Mouse (Mus musculus) stomach, embryonic 14.5 days (tissue): ENCODE results near the gene Cavin2. TPM values are rescaled to one million over a fixed set of nuclear protein-coding genes. Genes with fewer than 3 reads are reported as not detected.

Experiments used
- ATAC-seq: fragments of 200-750 bp; cut with Nextera tagmentation; 2 replicates; pipeline ENCODE4 v1.8.0; 2017; ENCODE audit warnings: low read depth, moderate TSS enrichment; ENCODE audit not compliant: insufficient number of reproducible peaks, insufficient read depth, low FRiP score
- H3K27ac ChIP-seq: fragments of 300-500 bp; sonication (generic); 2 replicates; pipeline ENCODE4 v1.5.1; 2014; ENCODE audit warnings: mild to moderate bottlenecking, low read length, moderate library complexity, mixed read lengths
- H3K27me3 ChIP-seq: fragments of 300-500 bp; sonication (generic); 2 replicates; pipeline ENCODE4 v1.6.1; 2014; ENCODE audit warnings: low read length, control low read depth, mixed read lengths; ENCODE audit not compliant: control insufficient read depth, insufficient read depth
- H3K36me3 ChIP-seq: fragments of 300-500 bp; sonication (generic); 2 replicates; pipeline ENCODE4 v1.6.1; 2014; ENCODE audit warnings: mild to moderate bottlenecking, control low read depth, low read length, moderate library complexity, mixed read lengths; ENCODE audit not compliant: control insufficient read depth, insufficient read depth
- H3K4me1 ChIP-seq: fragments of 300-500 bp; sonication (generic); 2 replicates; pipeline ENCODE4 v1.6.1; 2014; ENCODE audit warnings: low read length, control low read depth, mixed read lengths; ENCODE audit not compliant: control insufficient read depth, insufficient read depth
- H3K4me2 ChIP-seq: fragments of 300-500 bp; sonication (generic); replicated peaks from 2 replicates; pipeline ENCODE4 v1.6.1; 2014; ENCODE audit warnings: low read depth, low read length, control low read depth
- H3K4me3 ChIP-seq: fragments of 300-500 bp; sonication (generic); 2 replicates; pipeline ENCODE4 v1.5.1; 2014; ENCODE audit warnings: low read depth, low read length, control low read depth
- H3K9ac ChIP-seq: fragments of 300-500 bp; sonication (generic); replicated peaks from 2 replicates; pipeline ENCODE4 v1.6.1; 2014; ENCODE audit warnings: low read depth, mild to moderate bottlenecking, control low read depth, low read length, moderate library complexity, mixed read lengths
- H3K9me3 ChIP-seq: fragments of 300-500 bp; sonication (generic); 2 replicates; pipeline ENCODE4 v1.6.1; 2016; ENCODE audit warnings: low read depth, low read length, control low read depth; ENCODE audit not compliant: control insufficient read depth
- WGBS: fragments of 180-500 bp; shearing (Covaris S2); extraction: QIAGEN DNeasy Blood & Tissue Kit; methylation state at CpG from one replicate; pipeline ENCODE4 v1.1.7; 2014; 5-methylcytosine and 5-hydroxymethylcytosine counted together
- polyA plus RNA-seq: library from polyadenylated mRNA; unstranded; fragments of >200 nt; fragmentation: Nextera tagmentation; extraction: Ambion mirVana; gene quantifications from 2 replicates; pipeline ENCODE4 v1.2.1, GENCODE M21; 2014

Gene Cavin2
- 88.5 and 94.3 TPM in 2 replicates for polyA plus RNA-seq

DNA sequence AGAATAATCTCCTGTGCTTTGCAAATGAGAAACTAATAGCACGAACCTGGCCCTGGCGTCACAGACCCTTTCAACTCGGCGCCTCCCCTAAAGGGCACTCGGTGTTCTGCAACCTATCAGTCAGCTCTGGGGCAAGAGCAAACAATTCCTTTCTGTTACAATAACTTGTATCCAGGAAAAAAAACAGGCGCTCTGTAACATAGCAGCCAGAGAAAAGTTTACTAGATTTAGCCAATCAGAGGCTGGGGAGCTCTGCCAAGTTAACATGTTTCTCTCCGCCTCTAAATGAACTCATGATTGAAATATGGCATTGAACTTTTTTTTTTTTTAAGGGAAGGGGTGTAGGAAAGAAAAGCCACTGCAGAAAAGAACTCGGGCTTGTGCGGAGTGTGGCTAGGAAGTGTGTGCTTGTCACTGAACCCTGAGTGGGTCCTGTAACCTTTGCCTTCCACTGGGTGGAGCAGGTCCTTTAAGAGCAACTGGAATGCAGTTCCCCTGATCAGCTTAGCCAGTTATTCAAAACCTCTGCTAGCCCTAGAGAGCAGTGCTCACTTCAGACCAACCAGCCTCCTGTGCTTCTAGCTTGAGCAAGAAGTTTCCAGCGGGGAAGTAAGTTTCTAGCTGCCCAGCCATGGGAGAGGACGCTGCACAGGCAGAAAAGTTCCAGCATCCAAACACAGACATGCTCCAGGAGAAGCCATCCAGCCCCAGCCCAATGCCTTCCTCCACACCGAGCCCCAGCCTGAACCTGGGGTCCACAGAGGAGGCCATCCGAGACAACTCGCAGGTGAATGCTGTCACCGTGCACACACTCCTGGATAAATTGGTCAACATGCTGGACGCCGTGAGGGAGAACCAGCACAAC is at the start of gene Cavin2:
TSS of gene Cavin2 (plus strand) at position 372 of the 865 bp plus-strand sequence.
- no peaks in the 10 kb centered on the region for H3K27me3 ChIP-seq
- ATAC-seq = peak; percentile 88
- no peaks in the 10 kb centered on the region for H3K9me3 ChIP-seq
- H3K4me3 ChIP-seq = peak within 1 kb of the TSS; percentile 35
- 24% methylated on average over 17 of the region's 17 CpGs for WGBS
- peak within 1 kb of the TSS; percentile 62 for H3K4me2 ChIP-seq
- peak within 1 kb of the TSS; percentile 98 for H3K27ac ChIP-seq
- no peaks in the 10 kb centered on the region for H3K36me3 ChIP-seq
- peaks cover 13% of the 10 kb centered on the region; the same call in 1 of the 2 replicates for H3K4me1 ChIP-seq
- peak within 1 kb of the TSS; percentile 59 for H3K9ac ChIP-seq

DNA sequence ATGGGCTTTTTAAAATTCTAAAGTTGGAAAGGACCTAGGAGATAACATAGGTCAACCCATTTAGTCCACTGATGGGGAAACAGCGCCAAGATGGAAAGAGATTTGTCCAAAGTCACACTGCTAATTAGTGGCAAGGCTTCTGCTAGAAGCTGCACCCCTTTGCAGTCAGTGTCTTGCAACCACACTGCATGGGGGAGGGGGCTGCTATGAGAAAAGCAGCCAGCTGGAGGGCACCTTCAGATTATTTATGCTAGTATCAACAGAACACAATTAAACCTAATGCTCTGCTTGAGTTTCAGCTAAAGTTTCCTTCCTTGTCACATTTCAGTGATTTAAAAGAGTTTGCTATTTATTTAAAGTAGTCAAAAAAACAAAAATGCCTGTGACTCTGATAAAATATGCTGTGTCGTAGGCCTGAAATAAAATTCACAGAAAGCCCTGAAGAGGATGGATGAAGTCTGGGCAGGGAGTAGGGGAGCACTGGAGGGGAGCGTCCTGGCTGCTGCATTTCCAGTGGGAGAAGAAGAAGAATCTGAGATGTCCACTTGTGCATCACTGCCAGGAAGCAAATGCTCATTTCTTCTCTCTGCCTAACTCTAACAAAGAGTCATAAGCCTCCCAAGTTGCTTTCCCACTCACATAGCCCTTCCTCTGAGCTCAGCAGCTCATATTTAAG is 47.5 kb upstream of the Cavin2 start:
- Histone ChIP-seq H3K27ac (no peak overlapping the region), H3K4me1 (no peaks in the 10 kb centered on the region), H3K36me3 (no peaks in the 10 kb centered on the region), H3K4me2 (no peak overlapping the region), H3K9ac (no peak overlapping the region), H3K4me3 (no peak overlapping the region), H3K9me3 (no peaks in the 10 kb centered on the region), H3K27me3 (no peaks in the 10 kb centered on the region)
- ATAC-seq = no peak
- 66% methylated on average over 3 of the region's 3 CpGs for WGBS

DNA sequence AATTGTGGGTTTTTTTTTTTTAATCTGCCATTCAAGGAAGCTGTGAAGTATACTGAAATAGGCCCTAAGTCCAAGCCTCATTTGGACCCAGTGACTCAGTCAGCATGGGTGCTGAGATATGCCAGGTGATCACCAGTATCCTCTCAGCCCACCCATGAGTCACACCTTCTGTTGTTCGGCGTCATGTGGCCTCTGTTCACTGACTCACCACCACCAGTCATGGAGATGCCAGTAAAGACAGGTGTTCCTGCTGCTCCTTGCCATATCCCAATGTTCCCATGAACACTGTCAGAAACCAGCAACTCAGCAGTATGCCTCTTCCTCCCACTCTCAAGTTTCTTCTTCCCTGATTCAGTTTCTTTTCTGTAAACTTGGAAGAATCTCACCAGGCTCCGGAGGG is 45.6 kb upstream of the Cavin2 start:
- no peak overlapping the region for H3K27ac ChIP-seq
- H3K27me3 ChIP-seq = no peaks in the 10 kb centered on the region
- H3K4me2 ChIP-seq = no peak overlapping the region
- no peaks in the 10 kb centered on the region for H3K4me1 ChIP-seq
- no peaks in the 10 kb centered on the region for H3K36me3 ChIP-seq
- no peak overlapping the region for H3K9ac ChIP-seq
- 80% methylated on average over 3 of the region's 3 CpGs for WGBS
- no peak for ATAC-seq
- no peak overlapping the region for H3K4me3 ChIP-seq
- H3K9me3 ChIP-seq = no peaks in the 10 kb centered on the region

DNA sequence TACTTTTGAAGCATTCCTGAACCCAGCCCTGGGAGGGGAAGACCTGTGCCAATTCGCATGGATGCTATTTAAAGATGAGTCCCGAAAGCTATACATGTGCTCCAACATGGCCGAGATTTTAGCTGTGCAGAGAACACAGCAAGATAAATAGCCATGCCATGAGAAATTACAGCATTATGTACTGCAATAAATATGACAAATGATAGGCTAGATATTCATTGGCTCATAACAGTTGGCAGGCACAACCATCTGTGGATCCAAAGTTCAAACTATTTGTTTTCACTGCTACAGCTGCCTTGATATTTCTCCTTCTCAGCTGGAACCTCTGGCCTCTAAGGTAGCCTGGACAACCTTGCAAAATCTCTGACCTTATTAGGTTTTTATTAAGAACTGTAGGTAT is 45.1 kb upstream of the Cavin2 start:
- 56% methylated on average over 3 of the region's 3 CpGs for WGBS
- no peaks in the 10 kb centered on the region for H3K27me3 ChIP-seq
- no peak for ATAC-seq

DNA sequence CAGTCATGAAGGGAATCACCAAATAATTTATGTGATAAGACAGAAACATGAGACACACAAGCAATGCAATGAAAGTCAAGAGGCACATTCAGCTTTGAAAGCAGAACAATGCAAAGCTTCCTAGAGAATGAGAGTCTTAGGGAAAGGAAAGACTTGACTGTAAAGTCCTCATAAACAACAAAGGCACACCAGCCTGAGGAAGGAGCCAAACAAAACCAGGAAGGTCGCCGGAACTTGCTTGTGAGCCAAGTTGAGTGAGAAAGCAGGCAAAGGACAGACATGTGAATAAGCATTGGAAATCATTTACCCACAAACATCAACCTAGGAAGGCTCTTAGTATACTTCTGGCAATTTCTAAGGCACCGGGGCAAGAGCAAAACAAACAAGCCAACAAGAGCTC is 43.5 kb upstream of the Cavin2 start:
- H3K4me1 ChIP-seq = no peaks in the 10 kb centered on the region
- no peak overlapping the region for H3K9ac ChIP-seq
- H3K9me3 ChIP-seq = no peaks in the 10 kb centered on the region
- no peak overlapping the region for H3K4me3 ChIP-seq
- no peak overlapping the region for H3K4me2 ChIP-seq
- no peak for ATAC-seq
- H3K36me3 ChIP-seq = no peaks in the 10 kb centered on the region
- H3K27me3 ChIP-seq = no peaks in the 10 kb centered on the region
- WGBS = 52% methylated on average over 3 of the region's 3 CpGs
- H3K27ac ChIP-seq = no peak overlapping the region

More for the DNA sequence above, 45.1 kb upstream of the Cavin2 start:
- H3K4me3 ChIP-seq = no peak overlapping the region
- no peaks in the 10 kb centered on the region for H3K9me3 ChIP-seq
- H3K4me2 ChIP-seq = no peak overlapping the region
- no peaks in the 10 kb centered on the region for H3K4me1 ChIP-seq
- H3K9ac ChIP-seq = no peak overlapping the region
- no peaks in the 10 kb centered on the region for H3K36me3 ChIP-seq
- H3K27ac ChIP-seq = no peak overlapping the region

DNA sequence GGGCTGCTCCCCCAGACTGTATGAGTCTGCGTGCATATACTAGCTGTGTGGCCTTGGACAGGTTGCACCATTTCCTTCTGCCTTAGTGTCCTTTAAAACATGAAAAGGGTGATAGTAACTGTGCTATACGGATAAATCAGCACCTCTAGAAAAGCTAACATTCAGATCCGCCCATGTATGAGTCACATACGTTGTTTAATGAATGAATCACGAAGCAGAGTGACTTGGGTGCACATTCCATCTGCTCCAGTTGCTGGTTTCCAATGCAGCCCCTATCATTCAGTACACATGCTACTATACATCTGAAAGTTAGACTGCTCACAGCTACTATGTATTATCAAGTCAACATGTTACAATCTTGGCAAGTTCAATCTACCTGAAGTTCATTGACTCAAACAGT is 38.6 kb upstream of the Cavin2 start:
- Histone ChIP-seq H3K9ac (no peak overlapping the region), H3K36me3 (no peaks in the 10 kb centered on the region), H3K27ac (no peak overlapping the region), H3K27me3 (no peaks in the 10 kb centered on the region), H3K9me3 (no peaks in the 10 kb centered on the region), H3K4me3 (no peak overlapping the region), H3K4me1 (no peaks in the 10 kb centered on the region), H3K4me2 (no peak overlapping the region)
- WGBS = 64% methylated on average over 5 of the region's 5 CpGs
- ATAC-seq = no peak; the same call in 1 of the 2 replicates

DNA sequence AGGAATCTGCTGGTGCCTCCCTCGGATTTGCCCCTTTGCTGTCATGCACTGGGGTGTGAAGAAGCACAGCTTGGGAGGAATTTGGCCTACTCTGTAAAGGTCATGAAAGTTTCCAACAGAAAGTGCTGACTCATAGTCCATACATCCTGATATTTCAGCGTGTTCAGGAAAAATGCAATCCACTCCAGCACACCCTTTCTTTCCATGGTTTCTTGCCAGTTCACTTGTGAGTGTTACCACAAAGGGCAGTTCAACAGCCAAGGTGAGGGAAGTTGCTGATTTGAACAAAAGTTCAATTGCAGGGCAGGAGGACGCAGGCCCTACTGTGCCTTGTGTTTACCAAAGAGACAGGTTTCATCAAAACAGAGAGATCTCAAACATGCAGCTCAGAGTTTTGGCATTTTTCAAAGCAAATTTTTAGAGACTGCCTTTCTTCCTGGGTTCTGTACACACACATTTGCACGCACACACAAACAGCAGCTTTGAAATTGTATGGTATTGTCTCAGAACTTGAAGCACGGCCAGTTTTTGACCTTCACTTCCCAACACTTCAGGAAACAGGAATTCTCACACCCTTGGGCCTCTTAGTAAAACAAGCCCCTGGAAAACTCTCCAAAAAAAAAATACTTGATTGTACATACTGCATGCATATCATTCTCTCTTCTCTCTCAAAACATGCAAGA is 23.7 kb upstream of the Cavin2 start:
- WGBS = 19% methylated on average over 5 of the region's 5 CpGs
- Histone ChIP-seq H3K27me3 (no peaks in the 10 kb centered on the region), H3K4me3 (no peak overlapping the region), H3K4me2 (no peak overlapping the region), H3K9ac (no peak overlapping the region), H3K4me1 (peaks cover 25% of the 10 kb centered on the region), H3K36me3 (no peaks in the 10 kb centered on the region), H3K9me3 (no peaks in the 10 kb centered on the region), H3K27ac (peak overlapping the region; percentile 72)
- no peak for ATAC-seq

DNA sequence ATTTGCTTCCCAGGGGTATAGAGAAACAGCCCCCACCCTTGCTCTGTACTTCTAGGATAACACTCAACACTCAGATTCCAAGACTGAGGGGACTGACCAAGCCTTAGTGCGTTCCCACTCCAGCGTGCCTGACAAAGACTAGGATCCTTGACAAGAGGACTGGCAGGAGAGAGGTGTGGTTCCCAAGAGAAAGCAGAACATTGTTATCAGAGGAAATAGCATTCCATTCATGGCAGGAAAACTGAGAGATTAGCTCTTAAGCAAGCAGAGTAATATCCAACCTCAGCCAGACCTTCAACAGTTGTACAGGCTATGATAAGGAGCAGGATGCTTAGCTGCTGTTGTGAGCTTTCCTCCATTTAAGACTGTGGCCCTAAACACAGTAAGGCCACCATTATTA is 23.0 kb upstream of the Cavin2 start:
- peak overlapping the region; percentile 72; the same call in 1 of the 2 replicates for H3K27ac ChIP-seq
- no peaks in the 10 kb centered on the region for H3K27me3 ChIP-seq
- H3K9ac ChIP-seq = no peak overlapping the region
- H3K9me3 ChIP-seq = no peaks in the 10 kb centered on the region
- no peak overlapping the region for H3K4me2 ChIP-seq
- ATAC-seq = peak; percentile 62
- peaks cover 25% of the 10 kb centered on the region for H3K4me1 ChIP-seq
- WGBS = 48% methylated on average over 2 of the region's 2 CpGs
- H3K36me3 ChIP-seq = no peaks in the 10 kb centered on the region
- no peak overlapping the region for H3K4me3 ChIP-seq
